Mouse (Mus musculus): ENCODE results near the gene Hspb6. TPM values are rescaled to one million over a fixed set of nuclear protein-coding genes. Genes with fewer than 3 reads are reported as not detected.
A peak's percentile ranks its signal among the peaks of the same experiment; 100 is the strongest.

The Hspb6 gene
- total RNA-seq (2021) (100 to 1,000 TPM; 718 to 804 TPM), polyA plus RNA-seq (2012; rRNA removed) (1,866 and 1,945 TPM in 2 replicates)
- long read RNA-seq, transcript Hspb6-201 (3 exons, 1,363 nt): major isoform, 269 of 298 reads
- long read RNA-seq, partial matches to known transcripts: 1 of 298 reads
- long read RNA-seq, other reads (novel, unspliced or antisense): 28 of 298 reads

DNA sequence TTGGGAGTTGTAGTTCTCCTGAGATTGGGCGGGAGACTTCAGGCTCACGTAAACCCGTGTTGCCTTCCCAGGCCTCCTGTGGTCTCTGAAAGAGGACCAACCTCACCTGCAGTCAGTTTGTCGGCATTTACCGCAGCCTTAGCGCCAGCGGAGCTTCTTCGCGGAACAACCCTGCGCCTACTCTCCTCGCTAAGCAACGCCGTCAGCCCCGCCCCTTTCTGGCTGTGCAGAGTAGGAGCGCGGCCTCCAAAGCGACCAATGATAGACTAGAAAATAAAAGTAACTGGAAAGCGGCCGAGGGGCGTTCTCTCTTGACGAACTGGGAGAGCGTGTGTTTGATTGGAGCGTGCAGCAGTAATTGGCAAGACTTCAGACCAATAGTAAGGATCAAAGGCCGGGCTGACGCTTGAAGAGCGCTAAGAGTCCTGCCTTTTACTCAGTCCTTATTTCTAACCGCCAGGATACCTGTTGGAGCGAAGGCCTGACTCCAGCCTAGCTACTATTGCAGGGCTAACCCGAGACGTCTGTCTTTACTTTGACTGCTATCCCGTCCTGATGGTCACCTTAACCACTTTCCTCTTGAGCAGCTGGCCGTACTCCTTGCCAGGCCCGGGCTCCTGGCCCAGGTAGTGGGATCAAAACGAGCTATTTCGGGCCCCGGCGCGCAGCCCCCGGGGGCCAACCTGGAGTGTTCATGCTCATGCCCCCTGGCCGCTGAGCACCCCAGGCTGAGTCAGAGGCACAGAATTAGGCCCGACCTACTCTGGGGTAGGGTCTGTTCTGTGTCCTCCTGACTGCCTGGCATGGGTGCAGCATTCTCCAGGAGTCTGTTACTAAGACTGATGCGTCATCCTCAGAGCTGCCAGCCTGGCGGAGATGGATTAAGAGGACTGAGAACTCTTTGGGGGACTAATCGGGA lies at the start of gene Hspb6, which contains the start of gene Proser3:
TSS of gene Hspb6 (plus strand) at position 77 of the 919 bp plus-strand sequence.
TSS of gene Proser3 (minus strand) at position 198 of the 919 bp plus-strand sequence.
- Histone ChIP-seq H3K4me3 (peak within 1 kb of the TSS; percentile 60), H3K9ac (ENCODE audit: low read depth, low read length) (peak within 1 kb of the TSS; percentile 80), H3K79me2 (replicated peaks; ENCODE audit: control insufficient read depth, insufficient read depth, low read length) (no peaks in the 10 kb centered on the region), H3K27ac (peak within 1 kb of the TSS; percentile 99), H3K4me1 (ENCODE audit: control insufficient read depth, insufficient read depth, low read length) (no peaks in the 10 kb centered on the region; the same call in 1 of the 2 replicates), H3K27me3 (ENCODE audit: control insufficient read depth, insufficient read depth, low read length) (no peaks in the 10 kb centered on the region), H3K36me3 (ENCODE audit: control insufficient read depth, insufficient read depth, low read length) (no peaks in the 10 kb centered on the region)
- peak; percentile 95 to 98 for DNase-seq
- intact Hi-C loops (cut with DNase I): no loop called here
- peak; percentile 97 for TF ChIP-seq POLR2A (IDR thresholded peaks at IDR 0.05; ENCODE audit: insufficient read depth, low read depth, low read length)
- peak; percentile 60; the same call in 1 of the 2 replicates for TF ChIP-seq EP300 (IDR thresholded peaks at IDR 0.05; ENCODE audit: insufficient read depth, low read depth, low read length)
- peak; percentile 31 for TF ChIP-seq CTCF (IDR thresholded peaks at IDR 0.05)
- WGBS: under 1% methylated on average over 44 of the region's 44 CpGs

DNA sequence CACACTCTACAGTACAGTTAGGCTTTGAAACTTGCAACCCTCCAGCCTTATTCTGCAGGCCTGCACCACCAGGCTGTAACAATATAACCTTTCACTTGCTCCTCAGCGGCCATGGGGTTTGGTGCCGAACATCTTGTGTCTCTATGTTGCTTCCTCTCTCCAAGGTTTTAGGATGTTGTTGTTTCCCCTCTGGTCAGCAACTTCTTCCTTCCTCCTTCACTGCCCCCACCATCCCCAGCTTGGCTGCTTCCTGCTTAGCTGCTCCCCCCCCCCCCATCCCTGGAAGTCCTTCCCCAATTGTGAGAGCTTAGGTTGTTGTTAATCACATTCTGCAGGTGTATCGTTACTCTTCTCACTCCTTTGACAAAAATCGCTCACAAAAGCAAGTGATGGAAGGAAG lies 43.9 kb upstream of the Hspb6 start:
- DNase-seq: no peak
- H3K27ac ChIP-seq: no peak overlapping the region
- TF ChIP-seq POLR2A (IDR thresholded peaks at IDR 0.05; ENCODE audit: insufficient read depth, low read depth, low read length) (no peak), EP300 (IDR thresholded peaks at IDR 0.05; ENCODE audit: insufficient read depth, low read depth, low read length) (no peak), CTCF (IDR thresholded peaks at IDR 0.05) (no peak)
- H3K9ac ChIP-seq (ENCODE audit: low read depth, low read length): no peak overlapping the region
- WGBS: 47% methylated on average over 4 of the region's 4 CpGs
- H3K36me3 ChIP-seq (ENCODE audit: control insufficient read depth, insufficient read depth, low read length): no peaks in the 10 kb centered on the region
- H3K27me3 ChIP-seq (ENCODE audit: control insufficient read depth, insufficient read depth, low read length): no peaks in the 10 kb centered on the region
- H3K4me3 ChIP-seq: no peak overlapping the region
- intact Hi-C loops (cut with DNase I): no loop called here
- H3K79me2 ChIP-seq (replicated peaks; ENCODE audit: control insufficient read depth, insufficient read depth, low read length): no peaks in the 10 kb centered on the region
- no peaks in the 10 kb centered on the region for H3K4me1 ChIP-seq (ENCODE audit: control insufficient read depth, insufficient read depth, low read length)

DNA sequence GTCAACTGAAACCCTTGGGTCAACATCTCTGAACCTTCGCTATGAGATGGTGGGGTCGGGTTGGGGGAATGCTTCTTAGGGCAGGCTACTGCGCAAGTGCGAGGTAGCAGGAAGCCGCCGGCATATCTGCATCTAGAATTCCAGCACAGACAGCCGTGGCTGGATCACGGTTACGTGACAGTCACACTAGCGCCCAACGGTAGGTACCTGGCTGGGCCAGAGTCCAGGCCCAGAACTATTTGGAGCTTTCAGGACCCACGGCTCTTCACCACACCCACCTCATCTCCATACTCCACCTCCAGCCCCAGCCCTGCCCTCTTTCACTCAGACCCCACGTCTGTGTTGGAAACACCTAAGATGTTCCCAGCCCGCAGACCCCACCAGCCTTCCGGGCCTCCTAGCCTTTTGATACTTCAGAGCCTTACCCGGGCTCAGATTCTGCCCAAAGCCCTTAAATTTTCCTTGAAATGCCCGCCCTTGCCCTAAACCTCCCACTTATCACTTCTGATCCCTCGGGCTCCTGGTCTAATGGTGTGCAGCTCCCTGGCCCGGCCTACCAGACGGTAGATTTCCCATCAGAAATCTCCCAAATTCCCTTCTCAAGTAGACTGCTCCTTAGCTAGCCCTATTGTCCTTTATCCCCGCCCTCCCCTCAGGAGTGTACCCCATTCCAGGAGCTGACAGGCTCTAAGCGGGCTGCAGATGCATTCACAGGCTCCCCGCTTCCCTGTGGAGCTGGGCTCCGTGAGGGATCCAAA lies 36.8 kb upstream of the Hspb6 start:
- H3K27ac ChIP-seq: no peak overlapping the region
- intact Hi-C loops (cut with DNase I): no loop called here
- no peak for DNase-seq
- no peaks in the 10 kb centered on the region for H3K36me3 ChIP-seq (ENCODE audit: control insufficient read depth, insufficient read depth, low read length)
- H3K4me3 ChIP-seq: no peak overlapping the region
- no peaks in the 10 kb centered on the region for H3K27me3 ChIP-seq (ENCODE audit: control insufficient read depth, insufficient read depth, low read length)
- H3K4me1 ChIP-seq (ENCODE audit: control insufficient read depth, insufficient read depth, low read length): no peaks in the 10 kb centered on the region
- TF ChIP-seq CTCF (IDR thresholded peaks at IDR 0.05): no peak
- TF ChIP-seq EP300 (IDR thresholded peaks at IDR 0.05; ENCODE audit: insufficient read depth, low read depth, low read length): no peak
- no peak for TF ChIP-seq POLR2A (IDR thresholded peaks at IDR 0.05; ENCODE audit: insufficient read depth, low read depth, low read length)
- H3K79me2 ChIP-seq (replicated peaks; ENCODE audit: control insufficient read depth, insufficient read depth, low read length): no peaks in the 10 kb centered on the region
- 49% methylated on average over 24 of the region's 24 CpGs for WGBS
- H3K9ac ChIP-seq (ENCODE audit: low read depth, low read length): no peak overlapping the region

DNA sequence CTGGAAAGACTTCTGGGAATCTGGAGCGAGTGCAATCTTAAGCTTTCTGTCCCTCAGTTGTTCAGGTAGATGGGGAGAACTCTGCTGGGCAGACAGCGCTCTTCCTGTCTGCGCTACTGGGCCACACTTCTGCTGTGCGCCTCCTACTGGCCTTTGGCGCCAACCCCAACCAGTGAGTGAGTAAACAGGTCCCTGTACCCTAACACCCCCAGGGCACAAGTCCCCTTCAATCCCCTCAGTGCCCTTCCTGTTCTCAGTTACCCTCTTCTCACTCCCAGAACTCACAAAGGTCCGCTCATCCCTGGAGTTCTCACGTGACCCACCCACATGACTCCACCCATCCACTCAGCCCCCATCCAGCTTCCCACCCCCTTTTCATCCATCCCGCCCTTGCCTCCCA lies 33.7 kb upstream of the Hspb6 start:
- H3K4me1 ChIP-seq (ENCODE audit: control insufficient read depth, insufficient read depth, low read length): no peaks in the 10 kb centered on the region
- H3K36me3 ChIP-seq (ENCODE audit: control insufficient read depth, insufficient read depth, low read length): no peaks in the 10 kb centered on the region
- WGBS: 44% methylated on average over 8 of the region's 8 CpGs
- no peak overlapping the region for H3K27ac ChIP-seq
- no peaks in the 10 kb centered on the region for H3K27me3 ChIP-seq (ENCODE audit: control insufficient read depth, insufficient read depth, low read length)
- intact Hi-C loops (cut with DNase I): no loop called here
- no peak for DNase-seq
- no peak overlapping the region for H3K9ac ChIP-seq (ENCODE audit: low read depth, low read length)
- TF ChIP-seq POLR2A (IDR thresholded peaks at IDR 0.05; ENCODE audit: insufficient read depth, low read depth, low read length): no peak
- no peak for TF ChIP-seq EP300 (IDR thresholded peaks at IDR 0.05; ENCODE audit: insufficient read depth, low read depth, low read length)
- TF ChIP-seq CTCF (IDR thresholded peaks at IDR 0.05): no peak
- no peak overlapping the region for H3K4me3 ChIP-seq
- H3K79me2 ChIP-seq (replicated peaks; ENCODE audit: control insufficient read depth, insufficient read depth, low read length): no peaks in the 10 kb centered on the region

DNA sequence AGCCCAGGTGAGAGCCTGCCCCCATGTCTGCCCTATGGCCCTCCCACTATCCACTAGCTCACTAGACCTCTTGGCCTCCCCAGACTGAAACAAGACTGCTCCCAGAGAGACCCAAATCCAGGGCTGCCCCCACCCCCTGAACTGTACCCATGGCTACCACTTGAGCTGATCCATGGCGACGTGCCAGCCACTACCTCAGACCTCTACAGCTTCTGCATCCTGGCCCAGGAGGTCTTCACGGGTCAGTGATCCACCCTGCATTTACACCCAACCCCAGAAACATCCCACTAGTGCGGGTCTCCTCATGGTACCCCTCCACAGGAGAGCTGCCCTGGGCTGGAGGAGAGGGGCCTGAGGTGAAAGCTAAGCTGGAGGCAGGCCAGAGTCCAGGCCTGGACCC lies 31.6 kb upstream of the Hspb6 start:
- Histone ChIP-seq H3K79me2 (replicated peaks; ENCODE audit: control insufficient read depth, insufficient read depth, low read length) (no peaks in the 10 kb centered on the region), H3K4me1 (ENCODE audit: control insufficient read depth, insufficient read depth, low read length) (no peaks in the 10 kb centered on the region), H3K4me3 (no peak overlapping the region), H3K9ac (ENCODE audit: low read depth, low read length) (no peak overlapping the region), H3K27me3 (ENCODE audit: control insufficient read depth, insufficient read depth, low read length) (no peaks in the 10 kb centered on the region), H3K36me3 (ENCODE audit: control insufficient read depth, insufficient read depth, low read length) (no peaks in the 10 kb centered on the region), H3K27ac (no peak overlapping the region)
- no peak for DNase-seq
- 70% methylated on average over 4 of the region's 4 CpGs for WGBS
- TF ChIP-seq CTCF (IDR thresholded peaks at IDR 0.05) (no peak), EP300 (IDR thresholded peaks at IDR 0.05; ENCODE audit: insufficient read depth, low read depth, low read length) (no peak), POLR2A (IDR thresholded peaks at IDR 0.05; ENCODE audit: insufficient read depth, low read depth, low read length) (no peak)
- intact Hi-C loops (cut with DNase I): no loop called here
